Mouse (Mus musculus) midbrain, embryonic 11.5 days (tissue): ENCODE results near the gene Pign. TPM values are rescaled to one million over a fixed set of nuclear protein-coding genes. Genes with fewer than 3 reads are reported as not detected.

Experiments
- ATAC-seq: fragments of 200-750 bp; cut with Nextera tagmentation; 2 replicates; pipeline ENCODE4 v1.8.0; 2017; ENCODE audit warnings: moderate TSS enrichment, moderate library complexity; ENCODE audit not compliant: low FRiP score
- DNase-seq: peaks from one replicate; pipeline ENCODE4 v3.0.0; 2015; ENCODE audit warnings: low spot score; ENCODE audit errors: missing footprints
- H3K27ac ChIP-seq: fragments of 300-500 bp; sonication (generic); 2 replicates; pipeline ENCODE4 v1.5.1; 2014; ENCODE audit warnings: low read depth, low read length
- H3K27me3 ChIP-seq: fragments of 300-500 bp; sonication (generic); 2 replicates; pipeline ENCODE4 v1.6.1; 2014; ENCODE audit warnings: mild to moderate bottlenecking, low read length, moderate library complexity, mixed read lengths; ENCODE audit not compliant: control insufficient read depth, insufficient read depth
- H3K36me3 ChIP-seq: fragments of 300-500 bp; sonication (generic); 2 replicates; pipeline ENCODE4 v1.6.1; 2014; ENCODE audit warnings: mild to moderate bottlenecking, low read length, moderate library complexity, mixed read lengths; ENCODE audit not compliant: control insufficient read depth, insufficient read depth
- H3K4me1 ChIP-seq: fragments of 300-500 bp; sonication (generic); 2 replicates; pipeline ENCODE4 v1.6.1; 2014; ENCODE audit warnings: low read length; ENCODE audit not compliant: control insufficient read depth, insufficient read depth
- H3K4me2 ChIP-seq: fragments of 300-500 bp; sonication (generic); 2 replicates; pipeline ENCODE4 v1.6.1; 2014; ENCODE audit warnings: mild to moderate bottlenecking, moderate library complexity
- H3K4me3 ChIP-seq: fragments of 300-500 bp; sonication (generic); 2 replicates; pipeline ENCODE4 v1.5.1; 2014; ENCODE audit warnings: low read depth, low read length
- H3K9ac ChIP-seq: fragments of 300-500 bp; sonication (generic); 2 replicates; pipeline ENCODE4 v1.6.1; 2014; ENCODE audit warnings: low read length
- H3K9me3 ChIP-seq: fragments of 300-500 bp; sonication (generic); 2 replicates; pipeline ENCODE4 v1.6.1; 2016; ENCODE audit warnings: low read length; ENCODE audit not compliant: control insufficient read depth
- WGBS: fragments of 180-500 bp; shearing (Covaris S2); extraction: QIAGEN DNeasy Blood & Tissue Kit; methylation state at CpG from one replicate; pipeline ENCODE4 v1.1.7; 2014; 5-methylcytosine and 5-hydroxymethylcytosine counted together
- polyA plus RNA-seq: library from polyadenylated mRNA; unstranded; fragments of >200 nt; fragmentation: Nextera tagmentation; extraction: Ambion mirVana; gene quantifications from 2 replicates; pipeline ENCODE4 v1.2.1, GENCODE M21; 2014

Gene Pign
- polyA plus RNA-seq, 1 experiment from 2014 or later: 13.2 TPM

DNA sequence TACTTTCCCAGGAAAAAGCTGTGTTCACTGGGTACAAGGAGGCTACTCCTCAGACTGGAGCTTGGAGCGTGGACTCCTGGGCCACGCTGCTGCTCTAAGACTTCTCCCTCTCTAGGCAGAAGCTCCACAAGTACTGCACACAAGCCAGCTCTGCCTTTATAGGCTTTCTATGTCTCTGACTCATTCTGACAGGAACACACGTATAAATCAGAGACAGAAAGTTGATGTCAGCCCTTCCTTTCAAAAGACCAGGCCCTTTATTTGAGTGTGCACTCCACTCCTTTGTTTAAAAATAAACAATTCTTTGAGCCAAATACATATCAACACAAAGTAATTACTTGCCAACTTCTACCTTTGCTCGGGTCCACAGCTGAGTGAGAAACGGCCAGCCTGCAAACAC is 74.8 kb downstream of the Pign start:
- Histone ChIP-seq H3K9me3 (no peaks in the 10 kb centered on the region), H3K36me3 (no peaks in the 10 kb centered on the region), H3K4me3 (no peak overlapping the region), H3K27me3 (no peaks in the 10 kb centered on the region), H3K4me1 (no peaks in the 10 kb centered on the region), H3K9ac (no peak overlapping the region), H3K27ac (no peak overlapping the region), H3K4me2 (no peak overlapping the region)
- 88% methylated on average over 5 of the region's 5 CpGs for WGBS
- ATAC-seq (no peak), DNase-seq (no peak)

DNA sequence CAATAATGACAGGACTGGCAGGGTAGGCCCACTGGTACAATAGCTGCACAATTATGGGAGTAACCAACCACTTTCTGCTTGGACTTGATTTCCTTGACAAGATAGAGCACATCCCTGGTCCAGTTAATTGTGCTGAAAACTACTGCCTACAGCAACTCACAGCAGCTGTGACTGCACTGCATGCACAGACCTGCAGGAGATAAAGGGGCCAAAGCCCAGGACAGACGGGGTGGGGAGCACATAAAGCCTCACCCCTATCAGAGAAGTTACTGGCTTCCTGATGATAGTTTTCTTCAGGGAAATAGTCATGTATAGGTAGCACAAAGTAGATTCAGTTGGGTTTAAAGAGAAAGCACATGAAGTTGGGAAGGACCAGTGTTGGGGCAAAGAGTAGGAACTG is 80.7 kb downstream of the Pign start:
- H3K4me3 ChIP-seq: no peak overlapping the region
- no peaks in the 10 kb centered on the region for H3K36me3 ChIP-seq
- H3K4me2 ChIP-seq: no peak overlapping the region
- no peak for DNase-seq
- 93% methylated on average over 1 of the region's 1 CpGs for WGBS
- no peaks in the 10 kb centered on the region for H3K4me1 ChIP-seq
- H3K27me3 ChIP-seq: no peaks in the 10 kb centered on the region
- H3K9ac ChIP-seq: no peak overlapping the region
- ATAC-seq: no peak
- H3K9me3 ChIP-seq: no peaks in the 10 kb centered on the region
- no peak overlapping the region for H3K27ac ChIP-seq

GRCm38 (mm10) chr1:105580909-105581308 is 82.6 kb downstream of the Pign start:
- Histone ChIP-seq H3K4me3 (no peak overlapping the region), H3K27me3 (no peaks in the 10 kb centered on the region), H3K4me2 (no peak overlapping the region), H3K36me3 (no peaks in the 10 kb centered on the region), H3K9me3 (no peaks in the 10 kb centered on the region), H3K9ac (no peak overlapping the region), H3K27ac (no peak overlapping the region), H3K4me1 (no peaks in the 10 kb centered on the region)
- 100% methylated on average over 2 of the region's 2 CpGs for WGBS
- DNase-seq (no peak), ATAC-seq (no peak)

- no peaks in the 10 kb centered on the region for H3K36me3 ChIP-seq
- WGBS: 94% methylated on average over 3 of the region's 3 CpGs
- no peak for DNase-seq
Measured at GRCm38 (mm10) chr1:105566051-105566450, 97.4 kb downstream of the Pign start.

DNA sequence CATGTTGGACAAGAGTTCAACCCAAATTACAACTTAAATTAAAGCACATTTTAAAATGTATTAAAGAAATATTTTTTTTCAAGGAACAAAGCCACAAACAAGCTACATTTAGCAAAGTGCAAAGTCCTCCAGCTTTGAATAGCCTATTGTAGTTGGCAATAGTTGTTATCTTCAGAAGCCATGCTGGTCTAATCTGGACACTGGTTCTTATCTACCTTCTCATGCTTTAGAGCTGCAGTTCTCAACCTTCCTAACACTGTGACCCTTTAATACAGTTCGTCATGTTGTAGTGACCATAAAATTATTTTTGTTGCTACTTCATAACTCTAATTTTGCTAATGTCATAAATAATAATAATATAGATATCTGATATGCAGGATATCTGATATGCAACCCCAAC is 99.2 kb downstream of the Pign start:
- H3K27ac ChIP-seq: no peak overlapping the region

More at GRCm38 (mm10) chr1:105566051-105566450, 97.4 kb downstream of the Pign start:
- no peak overlapping the region for H3K27ac ChIP-seq
- no peak overlapping the region for H3K9ac ChIP-seq
- no peaks in the 10 kb centered on the region for H3K4me1 ChIP-seq
- no peaks in the 10 kb centered on the region for H3K9me3 ChIP-seq
- ATAC-seq: no peak
- H3K4me3 ChIP-seq: no peak overlapping the region
- H3K4me2 ChIP-seq: no peak overlapping the region
- H3K27me3 ChIP-seq: no peaks in the 10 kb centered on the region

DNA sequence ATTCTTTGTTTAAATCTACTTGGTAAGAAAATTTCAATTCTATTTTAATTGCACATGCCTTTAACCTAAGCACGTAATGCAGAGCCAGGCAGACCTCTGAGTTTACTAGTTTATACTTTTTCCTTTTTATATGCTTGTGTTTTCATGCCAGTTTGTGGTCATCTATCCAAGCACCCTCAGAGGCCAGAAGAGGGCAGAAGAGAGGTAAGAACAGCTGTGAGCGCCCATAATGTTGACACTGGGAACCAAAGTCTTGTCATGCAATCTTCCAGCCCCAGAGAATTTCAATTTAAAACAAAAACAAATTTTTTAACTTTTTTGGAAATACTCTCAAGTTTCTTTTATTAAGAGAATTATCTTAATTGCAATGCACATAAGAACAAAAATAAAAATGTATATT is 99.7 kb downstream of the Pign start:
- Histone ChIP-seq H3K9me3 (no peaks in the 10 kb centered on the region), H3K9ac (no peak overlapping the region), H3K36me3 (no peaks in the 10 kb centered on the region), H3K4me3 (no peak overlapping the region), H3K4me1 (no peaks in the 10 kb centered on the region), H3K27me3 (no peaks in the 10 kb centered on the region), H3K27ac (no peak overlapping the region), H3K4me2 (no peak overlapping the region)
- DNase-seq (no peak), ATAC-seq (no peak)
- 90% methylated on average over 2 of the region's 2 CpGs for WGBS

More for the DNA sequence above, 99.2 kb downstream of the Pign start:
- WGBS: 92% methylated on average over 1 of the region's 1 CpGs
- H3K9ac ChIP-seq: no peak overlapping the region
- no peak overlapping the region for H3K4me3 ChIP-seq
- H3K27me3 ChIP-seq: no peaks in the 10 kb centered on the region
- H3K9me3 ChIP-seq: no peaks in the 10 kb centered on the region
- ATAC-seq (no peak), DNase-seq (no peak)
- no peaks in the 10 kb centered on the region for H3K36me3 ChIP-seq
- no peak overlapping the region for H3K4me2 ChIP-seq
- H3K4me1 ChIP-seq: no peaks in the 10 kb centered on the region

DNA sequence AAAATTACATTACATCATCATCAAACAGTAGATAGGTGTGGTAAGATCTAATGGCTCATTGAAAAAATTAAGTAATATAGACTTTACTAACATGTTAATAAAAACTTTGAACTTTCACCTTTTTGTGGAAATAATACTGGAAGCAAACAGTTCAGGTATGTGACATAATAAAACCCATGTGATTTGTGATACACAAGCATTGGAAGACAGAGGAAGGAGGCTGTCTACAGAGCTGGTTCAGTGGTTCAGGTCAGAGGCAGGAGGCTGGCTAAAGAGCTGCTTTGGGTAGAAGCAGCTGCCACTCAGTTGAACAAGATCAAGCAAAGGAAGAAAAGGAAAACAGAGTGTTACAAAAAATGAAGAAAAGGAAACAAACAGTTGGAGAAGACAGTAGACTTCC is 107.4 kb downstream of the Pign start:
- Histone ChIP-seq H3K9ac (no peak overlapping the region), H3K27me3 (no peaks in the 10 kb centered on the region), H3K4me1 (no peaks in the 10 kb centered on the region), H3K27ac (no peak overlapping the region), H3K4me2 (no peak overlapping the region), H3K9me3 (no peaks in the 10 kb centered on the region), H3K4me3 (no peak overlapping the region), H3K36me3 (no peaks in the 10 kb centered on the region)
- no peak for ATAC-seq
- no peak for DNase-seq

DNA sequence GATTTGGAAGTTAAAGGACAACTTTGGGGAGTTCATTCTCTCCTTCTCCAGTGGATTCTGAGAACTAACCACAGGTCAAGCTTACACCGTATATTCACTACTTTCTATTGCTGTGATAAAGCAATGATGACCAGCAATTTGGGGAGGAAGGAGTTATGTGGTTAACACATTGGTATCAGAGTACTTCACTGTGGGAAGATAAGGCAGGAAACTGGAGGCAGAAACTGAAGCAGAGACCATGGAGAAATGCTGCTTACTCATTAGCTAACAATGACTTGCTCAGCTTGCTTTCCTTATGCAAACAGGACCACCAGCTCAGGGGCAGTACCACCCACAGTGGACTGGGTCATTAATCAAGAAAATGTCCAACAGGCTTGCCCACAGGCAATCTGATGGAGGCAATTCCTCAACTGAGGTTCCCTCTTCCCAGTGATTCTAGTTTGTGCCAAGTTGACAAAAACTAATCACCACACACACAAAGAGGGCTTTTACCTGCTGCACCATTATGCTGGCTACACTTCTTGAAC is 108.2 kb downstream of the Pign start:
- Histone ChIP-seq H3K27me3 (no peaks in the 10 kb centered on the region), H3K9me3 (no peaks in the 10 kb centered on the region), H3K27ac (no peak overlapping the region), H3K9ac (no peak overlapping the region), H3K4me3 (no peak overlapping the region), H3K4me2 (no peak overlapping the region), H3K4me1 (no peaks in the 10 kb centered on the region), H3K36me3 (no peaks in the 10 kb centered on the region)
- 98% methylated on average over 1 of the region's 1 CpGs for WGBS
- DNase-seq: no peak
- no peak for ATAC-seq

DNA sequence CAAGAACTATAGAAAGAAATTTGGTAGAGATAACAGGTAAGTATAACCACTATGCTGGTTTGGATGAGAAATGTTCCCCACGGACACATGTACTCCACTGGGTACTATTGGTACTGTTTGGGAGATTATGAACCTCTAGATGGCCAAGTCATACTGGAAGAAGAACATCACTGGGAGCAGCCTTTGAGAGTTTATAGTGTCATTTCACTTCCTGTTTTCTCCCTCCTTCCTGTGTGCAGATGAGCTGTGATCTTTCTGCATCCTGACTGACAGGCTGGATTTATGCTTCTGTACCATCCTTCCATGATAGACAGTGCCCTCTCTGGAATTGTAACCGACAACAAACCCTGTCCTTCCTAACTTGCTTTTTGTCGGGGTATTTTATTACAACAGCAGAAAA is 110.3 kb downstream of the Pign start:
- H3K36me3 ChIP-seq: no peaks in the 10 kb centered on the region
- H3K27ac ChIP-seq: no peak overlapping the region
- no peak overlapping the region for H3K9ac ChIP-seq
- no peaks in the 10 kb centered on the region for H3K9me3 ChIP-seq
- no peak overlapping the region for H3K4me3 ChIP-seq
- WGBS: 93% methylated on average over 3 of the region's 3 CpGs
- H3K27me3 ChIP-seq: no peaks in the 10 kb centered on the region
- no peaks in the 10 kb centered on the region for H3K4me1 ChIP-seq
- ATAC-seq (no peak), DNase-seq (no peak)
- H3K4me2 ChIP-seq: no peak overlapping the region

DNA sequence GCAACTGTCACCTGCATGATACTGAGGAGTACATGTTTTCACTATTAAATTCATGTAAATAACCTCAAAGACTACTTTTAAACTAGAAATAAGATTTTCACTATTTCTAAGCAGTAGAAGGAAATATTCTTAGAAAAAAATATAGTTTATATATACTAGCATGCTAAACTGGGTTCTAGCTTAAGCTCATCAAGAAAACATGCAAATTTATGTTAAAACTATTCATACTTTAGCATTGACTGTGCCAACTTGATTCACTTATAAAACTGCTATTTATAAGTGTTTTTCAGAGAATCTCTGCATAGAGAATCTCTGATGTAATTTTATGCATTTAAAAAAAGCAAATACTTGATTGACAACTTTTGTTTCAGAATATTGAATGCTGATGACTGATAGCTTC is 113.3 kb downstream of the Pign start:
- Histone ChIP-seq H3K9me3 (no peaks in the 10 kb centered on the region), H3K27me3 (no peaks in the 10 kb centered on the region), H3K4me1 (no peaks in the 10 kb centered on the region), H3K4me2 (no peak overlapping the region), H3K9ac (no peak overlapping the region), H3K36me3 (no peaks in the 10 kb centered on the region), H3K4me3 (no peak overlapping the region), H3K27ac (no peak overlapping the region)
- DNase-seq (no peak), ATAC-seq (no peak)
